Mouse (Mus musculus): ENCODE measurements around the gene Pde4c. TPM values are rescaled to one million over a fixed set of nuclear protein-coding genes. Genes with fewer than 3 reads are reported as not detected.

Pde4c gene
- polyA plus RNA-seq, 1 experiment from 2014 or later = 0.25 TPM

DNA sequence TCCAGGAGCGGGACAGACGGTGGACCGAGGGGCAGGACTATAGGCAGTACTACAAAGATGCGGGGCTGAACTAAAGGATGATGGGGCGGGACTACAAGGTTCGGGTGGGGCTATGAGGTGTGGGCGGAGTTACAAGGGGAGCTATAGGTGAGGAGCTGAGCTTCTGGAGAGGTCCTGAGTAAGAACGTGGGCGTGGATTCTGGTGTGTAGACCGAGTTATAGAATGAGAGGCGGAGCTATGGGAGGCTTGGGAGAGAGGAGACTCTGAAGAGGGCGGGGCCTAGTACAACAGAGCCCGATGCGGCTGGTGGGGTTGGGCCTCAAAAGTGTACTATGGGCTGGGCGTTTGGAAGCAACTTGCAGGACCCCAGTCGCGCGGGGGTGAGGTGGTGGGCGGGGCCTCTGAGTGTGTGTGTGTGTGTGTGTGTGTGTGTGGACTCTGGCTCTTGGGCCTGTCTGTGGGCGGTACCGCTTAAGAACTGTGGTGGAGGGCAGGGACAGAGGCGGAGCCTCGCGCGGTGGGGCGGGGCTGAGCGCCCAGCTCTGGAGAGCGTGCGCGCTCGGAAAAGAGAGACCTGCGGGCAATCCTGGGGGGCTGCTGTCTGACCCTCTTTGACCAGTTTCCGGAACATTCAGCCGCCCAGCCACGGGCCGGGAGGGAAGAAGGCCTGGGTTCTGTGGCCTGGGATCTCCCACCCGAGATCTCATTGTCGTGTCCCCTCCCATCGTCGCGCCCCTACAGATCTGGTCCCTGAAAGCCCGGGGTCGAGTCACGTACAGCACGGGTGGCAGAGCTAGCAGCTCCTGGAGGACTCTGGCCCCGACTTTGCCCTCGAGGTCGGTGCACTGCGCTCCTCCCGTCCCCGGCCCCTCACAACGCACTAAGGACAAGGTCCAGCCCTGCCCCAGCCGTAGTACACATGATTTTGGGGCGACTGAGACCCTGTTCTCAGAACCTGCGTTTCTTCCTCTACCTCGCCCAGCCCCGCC lies 73.9 kb downstream of the Pde4c start:
- H3K9me3 ChIP-seq (replicated peaks) = no peaks in the 10 kb centered on the region
- peaks cover 84% of the 10 kb centered on the region for H3K27me3 ChIP-seq (ENCODE audit: low read depth, poor library complexity, severe bottlenecking)
- DNase-seq (ENCODE audit: low spot score) = peak; percentile 92
- H3K4me1 ChIP-seq = peaks cover 46% of the 10 kb centered on the region
- no peaks in the 10 kb centered on the region for H3K36me3 ChIP-seq
- peak overlapping the region; percentile 79 for H3K27ac ChIP-seq
- H3K4me3 ChIP-seq = peak overlapping the region; percentile 62
- WGBS = under 1% methylated on average over 57 of the region's 57 CpGs

- Histone ChIP-seq H3K4me1 (peaks cover 37% of the 10 kb centered on the region), H3K27ac (0 out of 2 replicates have a peak overlapping the region, but pooled peaks have one; percentile 79), H3K36me3 (no peaks in the 10 kb centered on the region), H3K27me3 (ENCODE audit: low read depth, poor library complexity, severe bottlenecking) (peaks cover 92% of the 10 kb centered on the region), H3K4me3 (peak overlapping the region; percentile 62), H3K9me3 (replicated peaks) (no peaks in the 10 kb centered on the region)
- no peak for DNase-seq (ENCODE audit: low spot score)
- WGBS = 18% methylated on average over 15 of the region's 15 CpGs
Measured at GRCm38 (mm10) chr8:70798281-70798680, 74.8 kb downstream of the Pde4c start.

GRCm38 (mm10) chr8:70800648-70801047 lies 77.1 kb downstream of the Pde4c start:
- 59% methylated on average over 10 of the region's 10 CpGs for WGBS
- H3K36me3 ChIP-seq = no peaks in the 10 kb centered on the region
- 0 out of 2 replicates have a peak overlapping the region, but pooled peaks have one; percentile 6 for H3K4me3 ChIP-seq
- DNase-seq (ENCODE audit: low spot score) = no peak
- H3K27ac ChIP-seq = no peak overlapping the region
- no peaks in the 10 kb centered on the region for H3K9me3 ChIP-seq (replicated peaks)
- H3K27me3 ChIP-seq (ENCODE audit: low read depth, poor library complexity, severe bottlenecking) = peaks cover 93% of the 10 kb centered on the region
- H3K4me1 ChIP-seq = peaks cover 44% of the 10 kb centered on the region

Small RNAs within 50 kb of the gene (microRNA-seq; reads per million reads assigned to microRNA genes)
- not detected for gene Mir7240

Other genes with a start within 250 kb of the Pde4c start
- 24.1 and 29.0 TPM in 2 replicates for gene Klhl26, start 246.8 kb upstream of the Pde4c start, polyA plus RNA-seq (2016; fragmentation: Nextera tagmentation; extraction: Ambion mirVana)
- gene Tmem59l, start 236.4 kb upstream of the Pde4c start, polyA plus RNA-seq (2016; fragmentation: Nextera tagmentation; extraction: Ambion mirVana) = 22.4 and 23.7 TPM in 2 replicates
- 79.8 and 126 TPM in 2 replicates for gene Crlf1, start 230.6 kb upstream of the Pde4c start, polyA plus RNA-seq (2016; fragmentation: Nextera tagmentation; extraction: Ambion mirVana)
- 126 and 143 TPM in 2 replicates for gene Rex1bd, start 217.0 kb upstream of the Pde4c start, polyA plus RNA-seq (2016; fragmentation: Nextera tagmentation; extraction: Ambion mirVana)
- gene Uba52, start 212.9 kb upstream of the Pde4c start, polyA plus RNA-seq (2016; fragmentation: Nextera tagmentation; extraction: Ambion mirVana) = 877 and 996 TPM in 2 replicates
- gene Fkbp8, start 196.0 kb upstream of the Pde4c start, polyA plus RNA-seq (2016; fragmentation: Nextera tagmentation; extraction: Ambion mirVana) = 297 and 310 TPM in 2 replicates
- gene Kxd1, start 195.8 kb upstream of the Pde4c start, polyA plus RNA-seq (2016; fragmentation: Nextera tagmentation; extraction: Ambion mirVana) = 45.4 and 46.6 TPM in 2 replicates
- 20.9 and 26.1 TPM in 2 replicates for gene Ell, start 184.3 kb upstream of the Pde4c start, polyA plus RNA-seq (2016; fragmentation: Nextera tagmentation; extraction: Ambion mirVana)
- gene Isyna1, start 129.3 kb upstream of the Pde4c start, polyA plus RNA-seq (2016; fragmentation: Nextera tagmentation; extraction: Ambion mirVana) = 214 and 225 TPM in 2 replicates
- gene Ssbp4, start 114.8 kb upstream of the Pde4c start, polyA plus RNA-seq (2016; fragmentation: Nextera tagmentation; extraction: Ambion mirVana) = 164 and 182 TPM in 2 replicates
- 0.38 and 0.64 TPM in 2 replicates for gene Lrrc25, start 107.6 kb upstream of the Pde4c start, polyA plus RNA-seq (2016; fragmentation: Nextera tagmentation; extraction: Ambion mirVana)
- not detected in 2 replicates for gene Gdf15, start 91.3 kb upstream of the Pde4c start, polyA plus RNA-seq (2016; fragmentation: Nextera tagmentation; extraction: Ambion mirVana)
- gene Pgpep1, start 63.3 kb upstream of the Pde4c start, polyA plus RNA-seq (2016; fragmentation: Nextera tagmentation; extraction: Ambion mirVana) = 44.7 and 45.0 TPM in 2 replicates
- 405 and 438 TPM in 2 replicates for gene Lsm4, start 50.5 kb upstream of the Pde4c start, polyA plus RNA-seq (2016; fragmentation: Nextera tagmentation; extraction: Ambion mirVana)
- 69.0 and 80.6 TPM in 2 replicates for gene Jund, start 24.8 kb upstream of the Pde4c start, polyA plus RNA-seq (2016; fragmentation: Nextera tagmentation; extraction: Ambion mirVana)
- not detected in 2 replicates for gene Iqcn, start 20.3 kb upstream of the Pde4c start, polyA plus RNA-seq (2016; fragmentation: Nextera tagmentation; extraction: Ambion mirVana)
- gene Gm3336, start 5.2 kb upstream of the Pde4c start, polyA plus RNA-seq (2016; fragmentation: Nextera tagmentation; extraction: Ambion mirVana) = not detected in 2 replicates
- gene Rab3a, start 31.0 kb downstream of the Pde4c start, polyA plus RNA-seq (2016; fragmentation: Nextera tagmentation; extraction: Ambion mirVana) = 7.1 and 10.8 TPM in 2 replicates
- gene Mpv17l2, start 37.2 kb downstream of the Pde4c start, polyA plus RNA-seq (2016; fragmentation: Nextera tagmentation; extraction: Ambion mirVana) = 25.2 and 29.9 TPM in 2 replicates
- gene Pik3r2, start 53.0 kb downstream of the Pde4c start, polyA plus RNA-seq (2016; fragmentation: Nextera tagmentation; extraction: Ambion mirVana) = 92.7 and 100 TPM in 2 replicates
- 12.7 and 17.1 TPM in 2 replicates for gene Mast3, start 81.3 kb downstream of the Pde4c start, polyA plus RNA-seq (2016; fragmentation: Nextera tagmentation; extraction: Ambion mirVana)
- gene Il12rb1, start 84.7 kb downstream of the Pde4c start, polyA plus RNA-seq (2016; fragmentation: Nextera tagmentation; extraction: Ambion mirVana) = not detected in 2 replicates
- gene Arrdc2, start 116.0 kb downstream of the Pde4c start, polyA plus RNA-seq (2016; fragmentation: Nextera tagmentation; extraction: Ambion mirVana) = 4.4 and 5.0 TPM in 2 replicates
- 2.8 and 4.0 TPM in 2 replicates for gene Kcnn1, start 139.5 kb downstream of the Pde4c start, polyA plus RNA-seq (2016; fragmentation: Nextera tagmentation; extraction: Ambion mirVana)
- gene Ccdc124, start 150.2 kb downstream of the Pde4c start, polyA plus RNA-seq (2016; fragmentation: Nextera tagmentation; extraction: Ambion mirVana) = 174 and 187 TPM in 2 replicates
- 0.16 and 0.23 TPM in 2 replicates for gene Slc5a5, start 169.0 kb downstream of the Pde4c start, polyA plus RNA-seq (2016; fragmentation: Nextera tagmentation; extraction: Ambion mirVana)
- 3,636 and 3,729 TPM in 2 replicates for gene Rpl18a, start 173.7 kb downstream of the Pde4c start, polyA plus RNA-seq (2016; fragmentation: Nextera tagmentation; extraction: Ambion mirVana)
- gene Map1s, start 182.2 kb downstream of the Pde4c start, polyA plus RNA-seq (2016; fragmentation: Nextera tagmentation; extraction: Ambion mirVana) = 67.8 and 71.4 TPM in 2 replicates

All from limb, embryonic 10.5 days (tissue).